Mouse (Mus musculus) forebrain, embryonic 13.5 days (tissue): ENCODE measurements at regions not wholly inside any gene's neighbourhood (a gene's known extent, or its start where the extent isn't known, plus 50 kb on each side); places are given as distances from the start of the nearest gene placed in this dataset.

Experiments
- ATAC-seq: fragments of 200-750 bp; cut with Nextera tagmentation; 2 replicates; pipeline ENCODE4 v1.8.0; 2017
- H3K27ac ChIP-seq: fragments of 300-500 bp; sonication (generic); 2 replicates; pipeline ENCODE4 v1.5.1; 2015; ENCODE audit warnings: inconsistent platforms, mild to moderate bottlenecking, moderate library complexity
- H3K27me3 ChIP-seq: fragments of 300-500 bp; sonication (generic); 2 replicates; pipeline ENCODE4 v1.6.1; 2015; ENCODE audit warnings: mild to moderate bottlenecking, inconsistent platforms
- H3K36me3 ChIP-seq: fragments of 300-500 bp; sonication (generic); 2 replicates; pipeline ENCODE4 v1.6.1; 2015; ENCODE audit warnings: mild to moderate bottlenecking, inconsistent platforms; ENCODE audit not compliant: poor library complexity, severe bottlenecking
- H3K4me1 ChIP-seq: fragments of 300-500 bp; sonication (generic); 2 replicates; pipeline ENCODE4 v1.6.1; 2015; ENCODE audit warnings: inconsistent platforms
- H3K4me2 ChIP-seq: fragments of 300-500 bp; sonication (generic); 2 replicates; pipeline ENCODE4 v1.6.1; 2015; ENCODE audit warnings: inconsistent platforms, mild to moderate bottlenecking, moderate library complexity
- H3K4me3 ChIP-seq: fragments of 300-500 bp; sonication (generic); 2 replicates; pipeline ENCODE4 v1.5.1; 2015; ENCODE audit warnings: mild to moderate bottlenecking, inconsistent platforms
- H3K9ac ChIP-seq: fragments of 300-500 bp; sonication (generic); 2 replicates; pipeline ENCODE4 v1.6.1; 2015; ENCODE audit warnings: mild to moderate bottlenecking, inconsistent platforms
- H3K9me3 ChIP-seq: fragments of 300-500 bp; sonication (generic); replicated peaks from 2 replicates; pipeline ENCODE4 v1.6.1; 2016; ENCODE audit warnings: inconsistent platforms
- WGBS: fragments of 180-500 bp; shearing (Covaris S2); methylation state at CpG from one replicate; pipeline ENCODE4 v1.1.7; 2015; 5-methylcytosine and 5-hydroxymethylcytosine counted together

- H3K9me3 ChIP-seq = no peaks in the 10 kb centered on the region
- no peaks in the 10 kb centered on the region for H3K4me1 ChIP-seq
- H3K9ac ChIP-seq = no peak overlapping the region
- H3K36me3 ChIP-seq = no peaks in the 10 kb centered on the region
- ATAC-seq = peak; percentile 65
- H3K4me3 ChIP-seq = no peak overlapping the region
- no peak overlapping the region for H3K27ac ChIP-seq
- no peak overlapping the region for H3K4me2 ChIP-seq
- H3K27me3 ChIP-seq = no peaks in the 10 kb centered on the region
Observed at GRCm38 (mm10) chr12:48929035-48929434, 453.4 kb upstream of the Foxg1 start.

GRCm38 (mm10) chr12:48946505-48946904 is 436.0 kb upstream of the Foxg1 start:
- no peak for ATAC-seq
- Histone ChIP-seq H3K4me1 (no peaks in the 10 kb centered on the region), H3K9ac (no peak overlapping the region), H3K9me3 (no peaks in the 10 kb centered on the region), H3K4me3 (no peak overlapping the region), H3K4me2 (no peak overlapping the region), H3K36me3 (no peaks in the 10 kb centered on the region), H3K27me3 (no peaks in the 10 kb centered on the region), H3K27ac (no peak overlapping the region)

GRCm38 (mm10) chr12:48959289-48960005 is 423.0 kb upstream of the Foxg1 start:
- H3K27ac ChIP-seq = 0 out of 2 replicates have a peak overlapping the region, but pooled peaks have one; percentile 19
- peak; percentile 89 for ATAC-seq

GRCm38 (mm10) chr12:48960056-48960455 is 422.4 kb upstream of the Foxg1 start:
- 57% methylated on average over 4 of the region's 4 CpGs for WGBS
- no peak overlapping the region for H3K27ac ChIP-seq
- no peak overlapping the region for H3K4me3 ChIP-seq
- H3K9ac ChIP-seq = no peak overlapping the region
- ATAC-seq = no peak
- H3K4me1 ChIP-seq = peaks cover 12% of the 10 kb centered on the region
- H3K9me3 ChIP-seq = no peaks in the 10 kb centered on the region
- H3K4me2 ChIP-seq = no peak overlapping the region
- H3K27me3 ChIP-seq = no peaks in the 10 kb centered on the region
- no peaks in the 10 kb centered on the region for H3K36me3 ChIP-seq

More at GRCm38 (mm10) chr12:48959289-48960005, 423.0 kb upstream of the Foxg1 start:
- H3K4me2 ChIP-seq = peak overlapping the region; percentile 8; the same call in 1 of the 2 replicates
- no peak overlapping the region for H3K9ac ChIP-seq
- H3K9me3 ChIP-seq = no peaks in the 10 kb centered on the region
- 16% methylated on average over 6 of the region's 6 CpGs for WGBS
- H3K27me3 ChIP-seq = no peaks in the 10 kb centered on the region
- peaks cover 12% of the 10 kb centered on the region for H3K4me1 ChIP-seq
- H3K36me3 ChIP-seq = no peaks in the 10 kb centered on the region
- H3K4me3 ChIP-seq = no peak overlapping the region

GRCm38 (mm10) chr12:48963451-48963850 is 419.0 kb upstream of the Foxg1 start:
- WGBS = 89% methylated on average over 3 of the region's 3 CpGs
- no peak overlapping the region for H3K4me2 ChIP-seq
- no peak overlapping the region for H3K9ac ChIP-seq
- H3K4me1 ChIP-seq = peaks cover 12% of the 10 kb centered on the region
- no peaks in the 10 kb centered on the region for H3K27me3 ChIP-seq
- ATAC-seq = no peak
- H3K36me3 ChIP-seq = no peaks in the 10 kb centered on the region
- H3K27ac ChIP-seq = no peak overlapping the region
- no peaks in the 10 kb centered on the region for H3K9me3 ChIP-seq
- H3K4me3 ChIP-seq = no peak overlapping the region
